In the genomic region with DNA sequence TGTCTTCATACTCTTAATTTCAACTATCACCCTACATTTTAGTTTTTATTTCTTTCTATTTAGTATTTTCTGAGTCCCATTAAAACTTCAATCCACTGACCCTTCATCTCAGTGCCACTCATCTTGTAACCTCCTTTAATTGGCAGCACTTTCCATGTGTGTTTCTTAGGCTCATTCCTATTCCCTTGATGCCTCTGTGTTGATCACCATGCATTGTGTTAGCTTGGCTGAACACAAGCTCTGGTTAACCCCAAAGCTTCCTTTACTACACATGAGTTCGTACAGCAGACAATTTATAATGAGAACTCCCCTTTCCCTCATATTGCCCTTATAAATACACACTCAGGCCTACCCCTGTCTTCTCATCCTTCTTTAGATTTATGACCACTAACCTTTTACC, we compare ENCODE assay signal across 11 mouse cellular contexts.
"Had no signal": no experiment of that assay in that cellular context is flagged by ENCODE, and none has a peak within 500 bp of the region (broad histone marks: within the 10 kb centered on the region; RNA-seq: fewer than 3 reads in every experiment).

No protein-coding gene starts in this region.

- H3K9ac ChIP-seq: limb, embryonic 15.5 days; liver, embryonic 12.5 days; stomach, embryonic 15.5 days had no signal

- H3K27me3 ChIP-seq: limb, embryonic 15.5 days; liver, embryonic 12.5 days; megakaryocyte, embryonic 14.5 days; stomach, embryonic 15.5 days had no signal

- H3K36me3 ChIP-seq: limb, embryonic 15.5 days; liver, embryonic 12.5 days; stomach, embryonic 15.5 days had no signal

- DNase-seq: kidney, adult 8-10 months; lung, postnatal 10 days; right cerebral cortex, postnatal 14 days; thymus, adult 2 months; thymus, postnatal 25 days had no signal

- H3K4me3 ChIP-seq: limb, embryonic 15.5 days; liver, embryonic 12.5 days; megakaryocyte, embryonic 14.5 days; stomach, embryonic 15.5 days had no signal

- H3K27ac ChIP-seq: limb, embryonic 15.5 days; liver, embryonic 12.5 days; macrophage; stomach, embryonic 15.5 days had no signal

- H3K4me2 ChIP-seq: limb, embryonic 15.5 days; liver, embryonic 12.5 days; stomach, embryonic 15.5 days had no signal

- H3K4me1 ChIP-seq: limb, embryonic 15.5 days; liver, embryonic 12.5 days; stomach, embryonic 15.5 days had no signal

- H3K9me3 ChIP-seq: limb, embryonic 15.5 days; liver, embryonic 12.5 days; megakaryocyte, embryonic 14.5 days; stomach, embryonic 15.5 days had no signal

- ATAC-seq: intestine, postnatal 0 days; liver, embryonic 12.5 days had no signal
